Mouse (Mus musculus) kidney, postnatal 25 days (tissue): Measurements from ENCODE around the gene Atp12a.

Experiments
- DNase-seq, 2 experiments: peaks; one replicate each; pipeline ENCODE4 v3.0.0; 2021; ENCODE audit warnings: mixed read lengths in 2 of 2

The Atp12a gene

GRCm38 (mm10) chr14:56364711-56365237, at the start of gene Atp12a:
Gene Atp12a (plus strand): TSS chr14:56365068.
- peak in 1 of 2 experiments; percentile 45 for DNase-seq

DNA sequence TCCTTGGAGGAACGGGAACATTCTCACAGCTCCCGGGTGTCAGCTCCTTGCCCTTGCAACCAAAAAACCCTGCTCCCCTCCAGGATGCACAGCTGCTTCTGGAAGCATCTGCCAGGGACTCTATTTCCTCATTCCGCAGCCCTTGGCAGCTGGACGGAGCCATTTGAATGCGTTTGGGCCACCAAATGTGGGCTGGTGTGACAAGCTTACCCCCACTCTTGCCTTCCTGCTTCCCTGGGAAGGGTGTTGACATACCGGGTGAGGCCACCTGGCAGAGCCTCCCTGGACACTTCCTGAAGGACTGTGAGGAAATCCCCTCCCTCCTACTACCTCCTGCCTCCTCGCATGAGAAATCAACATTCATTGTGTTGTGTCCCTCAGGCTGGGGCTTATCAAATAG, 49.3 kb upstream of the Atp12a start:
- DNase-seq, result peak in 1 of 2 experiments; percentile 42

DNA sequence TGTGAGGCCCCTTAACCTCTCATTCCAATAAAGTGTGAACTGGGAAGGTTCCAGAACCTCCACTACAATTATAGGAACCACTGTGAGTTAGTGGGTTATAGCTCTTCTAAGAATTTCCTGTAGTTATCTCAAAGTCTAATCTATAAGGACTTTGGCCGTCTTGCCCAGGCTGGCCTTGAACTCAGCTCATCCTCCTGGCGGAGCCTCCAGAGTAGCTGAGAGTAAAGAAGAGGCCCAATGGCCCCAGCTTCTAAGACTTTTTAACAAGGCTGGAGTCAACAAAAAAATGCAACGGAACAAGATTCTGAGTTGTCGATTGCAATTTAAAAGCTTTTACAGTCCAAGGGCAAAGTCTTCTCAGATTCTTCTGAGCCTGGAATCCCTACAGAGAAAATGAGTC, 48.5 kb upstream of the Atp12a start:
- no peak for DNase-seq

GRCm38 (mm10) chr14:56322982-56323381, 41.9 kb upstream of the Atp12a start:
- no peak for DNase-seq

GRCm38 (mm10) chr14:56325038-56325437, 39.8 kb upstream of the Atp12a start:
- DNase-seq, result no peak

GRCm38 (mm10) chr14:56333700-56334099, 31.2 kb upstream of the Atp12a start:
- DNase-seq, result peak; percentile 5 to 68

GRCm38 (mm10) chr14:56334437-56334836, 30.4 kb upstream of the Atp12a start:
- DNase-seq, result no peak

- DNase-seq, result no peak
Observed at GRCm38 (mm10) chr14:56336032-56336431, 28.8 kb upstream of the Atp12a start.

GRCm38 (mm10) chr14:56337075-56337474, 27.8 kb upstream of the Atp12a start:
- DNase-seq, result no peak

GRCm38 (mm10) chr14:56337696-56338095, 27.2 kb upstream of the Atp12a start:
- peak in 1 of 2 experiments; percentile 38 for DNase-seq

- DNase-seq, result no peak
Observed at GRCm38 (mm10) chr14:56338882-56339442, 25.9 kb upstream of the Atp12a start.

GRCm38 (mm10) chr14:56348704-56349103, 16.2 kb upstream of the Atp12a start:
- no peak for DNase-seq

DNA sequence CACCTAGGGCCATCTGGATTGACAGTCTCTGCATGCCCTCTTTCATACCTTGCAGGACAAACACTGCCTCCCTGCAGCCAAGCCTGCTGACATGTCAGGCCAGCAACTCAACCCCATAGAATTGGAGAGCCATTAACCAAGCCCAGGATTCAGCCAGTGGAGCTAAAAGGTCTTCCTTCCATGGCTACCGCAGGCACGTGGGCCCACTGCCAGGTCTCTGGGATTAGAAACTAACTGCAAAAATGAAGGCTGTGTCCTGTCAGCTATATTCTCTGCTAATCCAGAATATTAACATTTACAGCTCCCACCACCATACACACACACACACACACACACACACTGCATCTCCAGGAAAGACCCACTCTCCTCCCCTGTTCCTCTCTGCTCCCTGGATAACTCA, 15.3 kb upstream of the Atp12a start:
- peak in 1 of 2 experiments; percentile 34 for DNase-seq

- peak; percentile 31 to 34 for DNase-seq
Observed at GRCm38 (mm10) chr14:56351959-56352660, 12.8 kb upstream of the Atp12a start.

GRCm38 (mm10) chr14:56354803-56355202, 10.1 kb upstream of the Atp12a start:
- no peak for DNase-seq

- DNase-seq, result no peak
Observed at GRCm38 (mm10) chr14:56355396-56355795, 9.5 kb upstream of the Atp12a start.

- no peak for DNase-seq
Observed at GRCm38 (mm10) chr14:56356196-56356595, 8.7 kb upstream of the Atp12a start.

- no peak for DNase-seq
Observed at GRCm38 (mm10) chr14:56358422-56358821, 6.4 kb upstream of the Atp12a start.

DNA sequence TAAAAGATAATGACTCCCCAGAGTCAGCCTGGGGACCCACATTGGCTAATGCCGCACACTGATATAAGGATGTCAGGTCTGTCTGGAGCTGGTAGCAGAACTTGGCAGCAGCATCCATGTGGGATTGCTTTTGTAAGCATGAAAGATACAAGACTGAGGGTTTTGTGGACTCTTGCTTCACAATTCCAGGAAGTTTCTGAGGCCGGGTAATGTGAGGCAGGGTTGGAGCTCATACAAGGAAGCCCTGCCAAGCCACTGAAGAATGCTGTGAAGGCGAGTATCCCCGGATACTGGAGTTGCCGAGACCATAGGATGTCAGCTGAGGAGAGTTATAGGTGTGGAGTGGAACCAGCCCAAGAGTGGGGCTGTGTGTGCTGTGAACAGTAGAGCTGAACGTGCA, 5.7 kb upstream of the Atp12a start:
- DNase-seq, result no peak

DNA sequence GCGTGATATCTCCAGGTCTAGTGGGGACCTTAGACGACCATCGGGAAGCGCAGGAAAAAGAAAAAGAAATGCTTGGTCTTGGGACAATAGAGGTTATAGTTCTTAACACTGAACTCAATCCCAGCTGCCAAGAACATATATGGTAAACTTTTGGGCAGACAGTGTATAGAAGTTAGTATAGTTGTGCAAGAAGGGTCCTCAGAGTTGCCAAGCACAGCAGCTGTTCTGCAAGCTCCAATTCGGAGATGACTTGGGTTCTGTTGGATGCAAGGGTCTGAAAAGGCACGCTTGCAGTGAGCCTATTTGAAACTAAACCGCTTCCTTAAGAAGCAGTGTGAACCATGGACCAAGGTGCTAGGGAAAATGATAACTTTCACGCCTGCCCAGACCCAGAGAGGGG, 424 bp downstream of the Atp12a start:
- no peak for DNase-seq

- peak; percentile 64 to 84 for DNase-seq
Observed at GRCm38 (mm10) chr14:56366712-56367111, 1.8 kb downstream of the Atp12a start.

DNA sequence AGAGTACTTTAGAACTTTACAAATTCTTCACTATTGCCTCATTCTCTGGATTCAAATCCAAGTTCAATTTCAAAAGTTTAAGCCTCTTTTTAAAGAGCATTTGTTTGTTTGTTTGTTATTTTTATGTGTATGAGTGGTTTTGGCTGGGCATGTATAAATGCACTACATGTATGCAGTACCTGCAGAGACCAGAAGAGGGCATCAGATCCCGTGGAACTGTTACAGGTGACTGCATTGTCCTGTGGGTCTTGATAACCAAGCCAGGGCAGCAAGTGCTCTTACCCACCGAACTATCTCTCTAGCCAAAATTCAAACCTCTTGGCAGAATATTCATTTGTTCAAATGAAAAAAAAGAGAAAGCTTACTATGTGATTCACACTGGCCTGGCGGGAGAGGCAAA, 4.0 kb downstream of the Atp12a start:
- DNase-seq, result peak in 1 of 2 experiments; percentile 57

DNA sequence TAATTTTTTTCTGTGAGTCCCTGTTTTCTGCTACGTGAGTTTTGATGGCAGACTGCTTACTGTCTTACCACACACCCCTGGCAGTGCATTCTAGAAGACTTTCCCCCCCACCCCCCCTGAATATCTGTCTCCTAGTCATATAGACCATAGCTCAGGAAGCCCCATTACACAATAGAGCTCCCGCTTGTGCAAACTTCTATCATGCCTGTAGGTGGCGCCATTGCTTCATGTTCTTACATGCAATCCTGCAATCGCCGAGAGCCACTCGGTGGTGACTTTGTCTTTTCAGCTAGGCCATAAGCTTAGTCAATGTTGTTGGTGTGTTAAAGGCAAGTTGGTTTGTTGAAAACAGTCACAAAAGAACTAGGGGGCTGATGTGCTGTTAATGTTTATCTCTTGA, 10.9 kb downstream of the Atp12a start:
- peak; percentile 83 to 91 for DNase-seq

- no peak for DNase-seq
Observed at GRCm38 (mm10) chr14:56377745-56378144, 12.9 kb downstream of the Atp12a start.
